In genomic region chr8:45410146-45410880, GRCm38 (mm10) we compare ENCODE assay signal across 8 mouse cellular contexts. TPM values are rescaled to one million over a fixed set of nuclear protein-coding genes. Genes with fewer than 3 reads are reported as not detected.
DNase-seq lines count a peak whose midpoint lies in the region; ATAC-seq and TF ChIP-seq lines count a peak whose summit lies in the region.

No protein-coding gene starts in this region.

- H3K4me2 ChIP-seq in CH12.LX (ENCODE audit: insufficient read depth, low read depth, poor library complexity, severe bottlenecking): peak overlapping the region; percentile 13; the same call in 1 of the 2 replicates
- peak overlapping the region; percentile 53 for H3K4me2 ChIP-seq in forebrain, embryonic 15.5 days (replicated peaks)
- H3K4me2 ChIP-seq in lung, embryonic 14.5 days: peak overlapping the region; percentile 63

- peak overlapping the region; percentile 37 to 70 (median 54) for H3K4me3 ChIP-seq in CH12.LX (replicated peaks in 1 of 3; ENCODE audit: low read depth in 2 of 3, low read length in 2 of 3, poor library complexity in 1 of 3)
- peak overlapping the region; percentile 72 for H3K4me3 ChIP-seq in brown adipose tissue, adult 24 weeks (ENCODE audit: insufficient read depth, low read depth, low read length)
- peak overlapping the region; percentile 36 for H3K4me3 ChIP-seq in forebrain, embryonic 15.5 days
- peak overlapping the region; percentile 38 for H3K4me3 ChIP-seq in lung, embryonic 14.5 days (ENCODE audit: low read depth, low read length)
- peak overlapping the region; percentile 54 for H3K4me3 ChIP-seq in olfactory bulb, adult 2 months (ENCODE audit: insufficient read depth, low read depth, low read length)

- peak; percentile 88 for ATAC-seq in forebrain, embryonic 15.5 days (replicated peaks)
- peak; percentile 98 for ATAC-seq in lung, embryonic 14.5 days (ENCODE audit: insufficient read depth)

- peak overlapping the region; percentile 2; the same call in 1 of the 2 replicates for H3K9ac ChIP-seq in CH12.LX (ENCODE audit: insufficient read depth, low read depth)
- H3K9ac ChIP-seq in forebrain, embryonic 15.5 days (replicated peaks): peak overlapping the region; percentile 18; the same call in 1 of the 2 replicates
- H3K9ac ChIP-seq in lung, embryonic 14.5 days: peak overlapping the region; percentile 40

- in situ Hi-C loops in CH12.LX (cut with MboI; ENCODE audit: low pct_ligation_motif_present, low pct_unique_long_range_greater_than_20kb, low sequenced_read_pairs): no loop called here

- H3K4me1 ChIP-seq in CH12.LX (ENCODE audit: control insufficient read depth in 1 of 2, insufficient read depth in 2 of 2): peaks cover 0 to 32% of the 10 kb centered on the region in 2 experiments; a peak in 2 of 4 replicates
- no peaks in the 10 kb centered on the region; the same call in 1 of the 2 replicates for H3K4me1 ChIP-seq in brown adipose tissue, adult 24 weeks (ENCODE audit: control insufficient read depth, insufficient read depth, insufficient read length, low read length)
- H3K4me1 ChIP-seq in forebrain, embryonic 15.5 days: peaks cover 8% of the 10 kb centered on the region
- 0 out of 2 replicates have a peak, but pooled peaks cover 3% of the 10 kb centered on the region for H3K4me1 ChIP-seq in lung, embryonic 14.5 days (ENCODE audit: insufficient read depth)
- 0 out of 2 replicates have a peak, but pooled peaks cover 2% of the 10 kb centered on the region for H3K4me1 ChIP-seq in olfactory bulb, adult 2 months (ENCODE audit: control insufficient read depth, insufficient read depth, low read length)

- dilution Hi-C loops in CH12.LX (cut with MboI; ENCODE audit: extremely low pct_ligation_motif_present, extremely low pct_unique_long_range_greater_than_20kb, low sequenced_read_pairs): no loop called here

- H3K27ac ChIP-seq in CH12.LX (ENCODE audit: insufficient read depth, low read depth): no peak overlapping the region
- peak overlapping the region; percentile 88 for H3K27ac ChIP-seq in brown adipose tissue, adult 24 weeks (replicated peaks; ENCODE audit: low read depth, low read length)
- no peak overlapping the region for H3K27ac ChIP-seq in forebrain, embryonic 15.5 days (replicated peaks)
- H3K27ac ChIP-seq in lung, embryonic 14.5 days (ENCODE audit: low read depth): peak overlapping the region; percentile 74
- H3K27ac ChIP-seq in olfactory bulb, adult 2 months (ENCODE audit: insufficient read depth, low read depth, low read length): peak overlapping the region; percentile 32

- no peak for TF ChIP-seq EP300 in CH12.LX (IDR thresholded peaks at IDR 0.05; ENCODE audit: low read length)

- WGBS in forebrain, embryonic 15.5 days: 5% methylated on average over 18 of the region's 18 CpGs
- WGBS in lung, embryonic 14.5 days: 8% methylated on average over 18 of the region's 18 CpGs
- 9% methylated on average over 18 of the region's 18 CpGs for WGBS in olfactory bulb, adult 2 months

- no peaks in the 10 kb centered on the region for H3K79me2 ChIP-seq in CH12.LX (replicated peaks; ENCODE audit: control insufficient read depth, extremely low read depth, insufficient read depth, poor library complexity, severe bottlenecking)

- H3K9me3 ChIP-seq in CH12.LX (replicated peaks; ENCODE audit: low read length): no peaks in the 10 kb centered on the region
- no peaks in the 10 kb centered on the region for H3K9me3 ChIP-seq in forebrain, embryonic 15.5 days
- no peaks in the 10 kb centered on the region for H3K9me3 ChIP-seq in lung, embryonic 14.5 days (ENCODE audit: low read depth, low read length)

- intact Hi-C loops in heart, postnatal 36 days (cut with DNase I): no loop called here

- no peaks in the 10 kb centered on the region for H3K27me3 ChIP-seq in CH12.LX (replicated peaks)
- no peaks in the 10 kb centered on the region for H3K27me3 ChIP-seq in forebrain, embryonic 15.5 days
- no peaks in the 10 kb centered on the region for H3K27me3 ChIP-seq in lung, embryonic 14.5 days (ENCODE audit: insufficient read depth, low read length)

- TF ChIP-seq CTCF in CH12.LX (conservative IDR thresholded peaks at IDR 0.05 in 1 of 2, IDR thresholded peaks at IDR 0.05 in 1 of 2; ENCODE audit: low read depth in 2 of 2, low read length in 2 of 2): peak in 1 of 2 experiments; percentile 25; a peak in 2 of 4 replicates
- TF ChIP-seq CTCF in lung, embryonic 14.5 days (IDR thresholded peaks at IDR 0.05; ENCODE audit: low read depth): peak; percentile 50
- peak; percentile 50; the same call in 1 of the 2 replicates for TF ChIP-seq CTCF in olfactory bulb, adult 2 months (IDR thresholded peaks at IDR 0.05; ENCODE audit: insufficient read depth, low read depth, low read length)

- H3K36me3 ChIP-seq in CH12.LX (replicated peaks in 1 of 2; ENCODE audit: control insufficient read depth in 1 of 2, insufficient read depth in 1 of 2, low read length in 1 of 2): no peaks in the 10 kb centered on the region
- H3K36me3 ChIP-seq in forebrain, embryonic 15.5 days: no peaks in the 10 kb centered on the region
- H3K36me3 ChIP-seq in lung, embryonic 14.5 days (ENCODE audit: insufficient read depth): no peaks in the 10 kb centered on the region

- peak; percentile 53 for DNase-seq in CH12.LX (ENCODE audit: extremely low read depth)
- peak; percentile 73 to 79 for DNase-seq in heart, postnatal 36 days
- peak; percentile 50 for DNase-seq in layer of hippocampus, adult 11-12 months (ENCODE audit: low spot score)
- DNase-seq in lung, embryonic 14.5 days: peak; percentile 82
- DNase-seq in thymus, postnatal 36 days: peak; percentile 5 to 10

- TF ChIP-seq POLR2A in CH12.LX (IDR thresholded peaks at IDR 0.05; ENCODE audit: low read depth, low read length): no peak
- no peak for TF ChIP-seq POLR2A in olfactory bulb, adult 2 months (IDR thresholded peaks at IDR 0.05; ENCODE audit: insufficient read depth, low read depth, low read length)

- no peak for TF ChIP-seq RAD21 in CH12.LX (IDR thresholded peaks at IDR 0.05; ENCODE audit: low read depth, low read length)

TF ChIP-seq in CH12.LX, 34 proteins besides CTCF, POLR2A, EP300 and RAD21:
- TF ChIP-seq USF2 (conservative IDR thresholded peaks at IDR 0.05; ENCODE audit: low read depth, low read length) (no peak), ZNF384 (IDR thresholded peaks at IDR 0.05; ENCODE audit: low read depth, low read length) (no peak), ZMIZ1 (IDR thresholded peaks at IDR 0.05; ENCODE audit: low read depth, low read length) (no peak), TCF12 (IDR thresholded peaks at IDR 0.05; ENCODE audit: low read depth, low read length) (no peak)
TF ChIP-seq in CH12.LX: peak in this region for 0.

RNA-seq across cellular contexts. Expression of gene Tlr3, which starts 0.6 kb away (rescaled TPM):
- 0.04 and 0.34 TPM in 2 replicates for total RNA-seq in CH12.LX (2012; rRNA removed)
- 0.88 and 1.3 TPM in 2 replicates for total RNA-seq in CH12.LX (2014; rRNA removed)
- polyA plus RNA-seq in CH12.LX (2012; ENCODE audit: insufficient read length, low read depth): 1.4 and 1.7 TPM in 2 replicates
- polyA plus RNA-seq in brown adipose tissue, adult 24 weeks (2012; ENCODE audit: insufficient read depth, insufficient read length, missing spikeins): 6.6 and 7.1 TPM in 2 replicates
- polyA plus RNA-seq in forebrain, embryonic 15.5 days (2015; fragmentation: Nextera tagmentation; extraction: Ambion mirVana): 0.93 and 0.94 TPM in 2 replicates
- 1 to 10 TPM; 6.5 to 8.0 TPM for total RNA-seq in heart, postnatal 36 days (2021)
- 2.8 and 3.4 TPM in 2 replicates for polyA plus RNA-seq in lung, embryonic 14.5 days (2014; fragmentation: Nextera tagmentation; extraction: Ambion mirVana)
- not detected in 2 replicates for polyA plus RNA-seq in olfactory bulb, adult 2 months (2012; ENCODE audit: insufficient read depth, insufficient read length, low replicate concordance, missing spikeins)

RNA-seq across cellular contexts. Expression of gene Fam149a, which starts 28.2 kb away (rescaled TPM):
- not detected in 2 replicates for total RNA-seq in CH12.LX (2012; rRNA removed)
- total RNA-seq in CH12.LX (2014; rRNA removed): not detected in 2 replicates
- polyA plus RNA-seq in CH12.LX (2012; ENCODE audit: insufficient read length, low read depth): not detected in 2 replicates
- 10.6 and 13.1 TPM in 2 replicates for polyA plus RNA-seq in brown adipose tissue, adult 24 weeks (2012; ENCODE audit: insufficient read depth, insufficient read length, missing spikeins)
- polyA plus RNA-seq in forebrain, embryonic 15.5 days (2015; fragmentation: Nextera tagmentation; extraction: Ambion mirVana): 4.5 and 5.1 TPM in 2 replicates
- total RNA-seq in heart, postnatal 36 days (2021): 1 to 10 TPM; 3.0 to 3.4 TPM
- polyA plus RNA-seq in lung, embryonic 14.5 days (2014; fragmentation: Nextera tagmentation; extraction: Ambion mirVana): 19.0 and 19.1 TPM in 2 replicates
- polyA plus RNA-seq in olfactory bulb, adult 2 months (2012; ENCODE audit: insufficient read depth, insufficient read length, low replicate concordance, missing spikeins): not detected in 2 replicates

Comparison
In these comparisons a context has a peak if more than half of its experiments do, and no peak if none do; other contexts are left out.
1. DNase-seq: peak in every context shown above with its lines; median percentile 82 in lung, embryonic 14.5 days; 76 in heart, postnatal 36 days; 53 in CH12.LX; 50 in layer of hippocampus, adult 11-12 months; 8 in thymus, postnatal 36 days.
2. H3K27ac ChIP-seq: peak in brown adipose tissue, adult 24 weeks (single experiment), lung, embryonic 14.5 days (single experiment) and olfactory bulb, adult 2 months (single experiment); none in CH12.LX (single experiment) and forebrain, embryonic 15.5 days (single experiment).
3. H3K4me2 ChIP-seq: peak in every context shown above with its lines; median percentile 63 in lung, embryonic 14.5 days; 53 in forebrain, embryonic 15.5 days; 13 in CH12.LX.
4. Peak in every context shown above with its lines, with median percentiles within 50 percentile points of each other: H3K4me3 ChIP-seq and H3K9ac ChIP-seq.